Mouse (Mus musculus) kidney, embryonic 15.5 days (tissue): Measurements from ENCODE around the gene Lca5. TPM values are rescaled to one million over a fixed set of nuclear protein-coding genes. Genes with fewer than 3 reads are reported as not detected.

Experiments used
- ATAC-seq: fragments of 200-750 bp; cut with Nextera tagmentation; replicated peaks from 2 replicates; pipeline ENCODE4 v1.8.0; 2017; ENCODE audit warnings: moderate TSS enrichment; ENCODE audit not compliant: low FRiP score
- H3K27ac ChIP-seq: fragments of 300-500 bp; sonication (generic); 2 replicates; pipeline ENCODE4 v1.5.1; 2015; ENCODE audit warnings: mild to moderate bottlenecking, inconsistent platforms
- H3K27me3 ChIP-seq: fragments of 300-500 bp; sonication (generic); 2 replicates; pipeline ENCODE4 v1.6.1; 2015; ENCODE audit warnings: inconsistent platforms
- H3K36me3 ChIP-seq: fragments of 300-500 bp; sonication (generic); 2 replicates; pipeline ENCODE4 v1.6.1; 2015; ENCODE audit warnings: inconsistent platforms
- H3K4me1 ChIP-seq: fragments of 300-500 bp; sonication (generic); 2 replicates; pipeline ENCODE4 v1.6.1; 2015; ENCODE audit warnings: inconsistent platforms
- H3K4me2 ChIP-seq: fragments of 300-500 bp; sonication (generic); 2 replicates; pipeline ENCODE4 v1.6.1; 2015; ENCODE audit warnings: moderate library complexity, mild to moderate bottlenecking, inconsistent platforms
- H3K4me3 ChIP-seq: fragments of 300-500 bp; sonication (generic); replicated peaks from 2 replicates; pipeline ENCODE4 v1.5.1; 2015; ENCODE audit warnings: mild to moderate bottlenecking, inconsistent platforms
- H3K9ac ChIP-seq: fragments of 300-500 bp; sonication (generic); 2 replicates; pipeline ENCODE4 v1.6.1; 2015; ENCODE audit warnings: mild to moderate bottlenecking, inconsistent platforms
- H3K9me3 ChIP-seq: fragments of 300-500 bp; sonication (generic); replicated peaks from 2 replicates; pipeline ENCODE4 v1.6.1; 2016; ENCODE audit warnings: inconsistent platforms
- WGBS: fragments of 180-500 bp; shearing (Covaris S2); methylation state at CpG from one replicate; pipeline ENCODE4 v1.1.7; 2015; ENCODE audit warnings: mixed read lengths; 5-methylcytosine and 5-hydroxymethylcytosine counted together
- polyA plus RNA-seq: library from polyadenylated mRNA; unstranded; fragments of >200 nt; fragmentation: Nextera tagmentation; extraction: Ambion mirVana; gene quantifications from 2 replicates; pipeline ENCODE4 v1.2.1, GENCODE M21; 2015

Gene Lca5
- polyA plus RNA-seq, 1 experiment from 2014 or later: 15.3 TPM

DNA sequence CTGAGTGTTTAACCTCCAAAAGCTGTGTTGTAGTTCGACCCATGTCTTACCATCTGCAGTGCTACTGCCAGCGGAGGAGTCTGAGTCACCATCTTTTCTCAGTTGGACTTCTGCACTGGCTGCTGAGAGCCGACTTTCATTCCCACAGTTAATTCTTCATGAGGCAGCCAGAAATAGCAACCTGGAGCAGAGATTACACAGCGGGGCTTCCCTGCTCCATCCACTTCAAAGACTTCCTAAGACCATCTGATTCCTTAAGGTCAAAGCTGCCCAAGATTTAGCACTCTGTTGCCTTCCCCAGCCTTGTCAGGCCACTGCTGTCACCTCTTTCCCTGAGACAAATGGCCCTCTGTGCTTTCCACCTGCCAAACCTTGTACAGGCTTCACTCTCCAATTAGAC lies 6.4 kb downstream of the Lca5 start:
- Histone ChIP-seq H3K4me1 (peaks cover 3% of the 10 kb centered on the region; the same call in 1 of the 2 replicates), H3K27ac (no peak overlapping the region), H3K4me2 (no peak overlapping the region), H3K27me3 (no peaks in the 10 kb centered on the region), H3K9ac (no peak overlapping the region), H3K36me3 (0 out of 2 replicates have a peak, but pooled peaks cover 6% of the 10 kb centered on the region), H3K4me3 (no peak overlapping the region), H3K9me3 (no peaks in the 10 kb centered on the region)
- ATAC-seq: no peak
- 37% methylated on average over 4 of the region's 4 CpGs for WGBS

DNA sequence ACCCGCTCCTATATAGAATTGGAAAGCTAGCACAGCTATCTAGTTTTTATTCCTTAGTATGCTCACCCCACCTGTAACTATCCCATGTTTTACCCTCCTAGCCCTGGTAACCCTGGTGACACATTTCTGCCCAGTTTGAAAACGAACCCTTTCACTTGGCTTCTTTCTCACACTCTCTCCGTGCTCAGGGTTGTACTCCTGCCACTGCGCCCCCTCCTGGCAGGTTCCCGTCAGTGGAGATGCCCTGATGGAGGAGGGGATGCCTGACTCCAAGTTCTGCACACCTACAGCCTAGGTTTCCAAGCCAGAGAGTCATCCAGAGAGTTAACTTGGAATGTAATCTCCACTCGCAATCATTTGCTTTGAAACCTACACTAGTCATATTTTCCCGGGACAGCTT lies 7.3 kb downstream of the Lca5 start:
- 68% methylated on average over 7 of the region's 7 CpGs for WGBS
- no peak for ATAC-seq
- H3K36me3 ChIP-seq: 0 out of 2 replicates have a peak, but pooled peaks cover 6% of the 10 kb centered on the region
- no peak overlapping the region for H3K4me3 ChIP-seq
- H3K4me2 ChIP-seq: no peak overlapping the region
- 0 out of 2 replicates have a peak, but pooled peaks cover 3% of the 10 kb centered on the region for H3K4me1 ChIP-seq
- H3K27ac ChIP-seq: no peak overlapping the region
- no peak overlapping the region for H3K9ac ChIP-seq
- no peaks in the 10 kb centered on the region for H3K27me3 ChIP-seq
- no peaks in the 10 kb centered on the region for H3K9me3 ChIP-seq

GRCm38 (mm10) chr9:83427926-83428325 lies 13.0 kb downstream of the Lca5 start:
- H3K4me3 ChIP-seq: no peak overlapping the region
- no peaks in the 10 kb centered on the region for H3K4me1 ChIP-seq
- no peaks in the 10 kb centered on the region for H3K27me3 ChIP-seq
- H3K36me3 ChIP-seq: peaks cover 37% of the 10 kb centered on the region
- H3K9ac ChIP-seq: no peak overlapping the region
- no peaks in the 10 kb centered on the region for H3K9me3 ChIP-seq
- no peak overlapping the region for H3K4me2 ChIP-seq
- no peak overlapping the region for H3K27ac ChIP-seq
- WGBS: 87% methylated on average over 4 of the region's 4 CpGs
- no peak for ATAC-seq

- WGBS: 91% methylated on average over 5 of the region's 5 CpGs
- H3K9me3 ChIP-seq: no peaks in the 10 kb centered on the region
- H3K4me2 ChIP-seq: no peak overlapping the region
- no peak overlapping the region for H3K9ac ChIP-seq
- H3K27ac ChIP-seq: no peak overlapping the region
- peaks cover 43% of the 10 kb centered on the region for H3K36me3 ChIP-seq
- no peak for ATAC-seq
- H3K4me3 ChIP-seq: no peak overlapping the region
- H3K27me3 ChIP-seq: no peaks in the 10 kb centered on the region
- no peaks in the 10 kb centered on the region for H3K4me1 ChIP-seq
These were observed 22.0 kb downstream of the Lca5 start for GRCm38 (mm10) chr9:83418965-83419364.

GRCm38 (mm10) chr9:83413046-83413445 lies 27.9 kb downstream of the Lca5 start:
- Histone ChIP-seq H3K4me1 (no peaks in the 10 kb centered on the region), H3K27me3 (no peaks in the 10 kb centered on the region), H3K4me3 (no peak overlapping the region), H3K9me3 (no peaks in the 10 kb centered on the region), H3K27ac (no peak overlapping the region), H3K4me2 (no peak overlapping the region), H3K9ac (no peak overlapping the region), H3K36me3 (peaks cover 25% of the 10 kb centered on the region)
- ATAC-seq: no peak
- 79% methylated on average over 10 of the region's 10 CpGs for WGBS

- Histone ChIP-seq H3K9ac (no peak overlapping the region), H3K4me2 (no peak overlapping the region), H3K27ac (no peak overlapping the region), H3K27me3 (no peaks in the 10 kb centered on the region), H3K4me1 (no peaks in the 10 kb centered on the region; the same call in 1 of the 2 replicates), H3K9me3 (no peaks in the 10 kb centered on the region), H3K36me3 (peaks cover 13% of the 10 kb centered on the region), H3K4me3 (no peak overlapping the region)
- ATAC-seq: no peak
- 78% methylated on average over 7 of the region's 7 CpGs for WGBS
These were observed 35.8 kb downstream of the Lca5 start for GRCm38 (mm10) chr9:83405150-83405549.

GRCm38 (mm10) chr9:83400783-83401182 lies 40.1 kb downstream of the Lca5 start:
- Histone ChIP-seq H3K27me3 (no peaks in the 10 kb centered on the region), H3K4me1 (no peaks in the 10 kb centered on the region; the same call in 1 of the 2 replicates)

DNA sequence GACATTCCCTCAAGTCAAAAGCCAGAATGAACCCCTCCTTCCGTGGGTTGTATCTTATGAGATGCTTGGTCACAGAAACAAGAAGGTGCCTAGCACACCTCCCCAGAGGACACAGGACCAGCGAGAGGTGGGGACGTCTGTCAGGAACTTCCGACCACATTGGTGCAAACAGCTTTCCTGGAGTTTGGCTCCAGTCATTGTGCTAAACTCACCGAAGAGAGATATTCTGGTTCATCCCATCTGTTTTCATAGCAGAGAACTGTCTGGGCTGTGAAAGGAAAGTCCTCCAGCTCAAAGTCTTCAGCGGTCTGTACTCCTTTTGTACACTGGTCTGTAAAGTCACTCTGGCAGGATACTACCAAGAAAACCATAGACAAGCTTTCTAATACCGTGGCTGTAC lies 41.5 kb downstream of the Lca5 start:
- ATAC-seq: no peak

More at GRCm38 (mm10) chr9:83400783-83401182, 40.1 kb downstream of the Lca5 start:
- Histone ChIP-seq H3K4me3 (no peak overlapping the region), H3K36me3 (peaks cover 15% of the 10 kb centered on the region), H3K4me2 (no peak overlapping the region), H3K27ac (no peak overlapping the region), H3K9ac (no peak overlapping the region), H3K9me3 (no peaks in the 10 kb centered on the region)
- WGBS: 51% methylated on average over 3 of the region's 3 CpGs
- no peak for ATAC-seq

DNA sequence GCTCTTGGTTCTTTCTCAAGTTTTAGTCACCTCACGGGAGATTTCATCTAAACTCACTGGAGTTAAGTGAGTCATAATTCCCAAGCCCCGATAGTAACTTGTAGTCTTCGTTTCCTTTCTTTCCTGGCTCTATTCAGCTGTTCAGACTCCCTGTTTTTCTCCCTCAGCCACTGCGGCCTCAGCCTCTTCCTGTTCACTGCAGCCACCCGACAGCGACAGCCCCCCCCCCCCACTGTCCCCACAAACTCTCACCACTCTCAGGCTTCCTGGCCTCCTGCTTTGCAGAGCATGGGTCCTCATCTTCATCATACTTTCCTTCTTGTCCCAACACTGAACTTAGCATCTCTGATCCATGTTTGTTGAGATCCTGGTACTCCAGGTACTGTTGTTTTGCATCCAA lies 42.7 kb downstream of the Lca5 start:
- H3K4me3 ChIP-seq: no peak overlapping the region
- no peaks in the 10 kb centered on the region for H3K27me3 ChIP-seq
- no peak overlapping the region for H3K4me2 ChIP-seq
- peaks cover 22% of the 10 kb centered on the region for H3K36me3 ChIP-seq
- no peaks in the 10 kb centered on the region for H3K9me3 ChIP-seq
- no peak overlapping the region for H3K9ac ChIP-seq
- WGBS: 68% methylated on average over 6 of the region's 6 CpGs
- no peak for ATAC-seq
- no peaks in the 10 kb centered on the region for H3K4me1 ChIP-seq
- H3K27ac ChIP-seq: no peak overlapping the region

More for the DNA sequence above, 41.5 kb downstream of the Lca5 start:
- H3K27ac ChIP-seq: no peak overlapping the region
- H3K36me3 ChIP-seq: peaks cover 22% of the 10 kb centered on the region
- no peak overlapping the region for H3K9ac ChIP-seq
- H3K4me1 ChIP-seq: no peaks in the 10 kb centered on the region; the same call in 1 of the 2 replicates
- no peak overlapping the region for H3K4me3 ChIP-seq
- 97% methylated on average over 7 of the region's 7 CpGs for WGBS
- H3K4me2 ChIP-seq: no peak overlapping the region
- H3K27me3 ChIP-seq: no peaks in the 10 kb centered on the region
- H3K9me3 ChIP-seq: no peaks in the 10 kb centered on the region

- Histone ChIP-seq H3K27me3 (no peaks in the 10 kb centered on the region), H3K4me2 (no peak overlapping the region), H3K4me3 (no peak overlapping the region), H3K9ac (no peak overlapping the region), H3K27ac (no peak overlapping the region), H3K36me3 (peaks cover 17% of the 10 kb centered on the region), H3K4me1 (no peaks in the 10 kb centered on the region), H3K9me3 (no peaks in the 10 kb centered on the region)
- 85% methylated on average over 15 of the region's 15 CpGs for WGBS
- ATAC-seq: no peak
These were observed 45.5 kb downstream of the Lca5 start for GRCm38 (mm10) chr9:83395456-83395855.

GRCm38 (mm10) chr9:83391996-83392395 lies 48.9 kb downstream of the Lca5 start:
- ATAC-seq: no peak
- Histone ChIP-seq H3K9ac (no peak overlapping the region), H3K36me3 (peaks cover 13% of the 10 kb centered on the region), H3K27me3 (no peaks in the 10 kb centered on the region), H3K27ac (no peak overlapping the region), H3K9me3 (no peaks in the 10 kb centered on the region), H3K4me2 (no peak overlapping the region), H3K4me3 (no peak overlapping the region), H3K4me1 (no peaks in the 10 kb centered on the region)
- 91% methylated on average over 11 of the region's 11 CpGs for WGBS

GRCm38 (mm10) chr9:83389570-83389969 lies 51.4 kb downstream of the Lca5 start:
- H3K4me3 ChIP-seq: no peak overlapping the region
- no peaks in the 10 kb centered on the region for H3K27me3 ChIP-seq
- WGBS: 85% methylated on average over 9 of the region's 9 CpGs
- no peak for ATAC-seq
- no peak overlapping the region for H3K4me2 ChIP-seq
- H3K4me1 ChIP-seq: no peaks in the 10 kb centered on the region
- no peak overlapping the region for H3K27ac ChIP-seq
- H3K9me3 ChIP-seq: no peaks in the 10 kb centered on the region
- H3K9ac ChIP-seq: no peak overlapping the region
- H3K36me3 ChIP-seq: peaks cover 6% of the 10 kb centered on the region; the same call in 1 of the 2 replicates

DNA sequence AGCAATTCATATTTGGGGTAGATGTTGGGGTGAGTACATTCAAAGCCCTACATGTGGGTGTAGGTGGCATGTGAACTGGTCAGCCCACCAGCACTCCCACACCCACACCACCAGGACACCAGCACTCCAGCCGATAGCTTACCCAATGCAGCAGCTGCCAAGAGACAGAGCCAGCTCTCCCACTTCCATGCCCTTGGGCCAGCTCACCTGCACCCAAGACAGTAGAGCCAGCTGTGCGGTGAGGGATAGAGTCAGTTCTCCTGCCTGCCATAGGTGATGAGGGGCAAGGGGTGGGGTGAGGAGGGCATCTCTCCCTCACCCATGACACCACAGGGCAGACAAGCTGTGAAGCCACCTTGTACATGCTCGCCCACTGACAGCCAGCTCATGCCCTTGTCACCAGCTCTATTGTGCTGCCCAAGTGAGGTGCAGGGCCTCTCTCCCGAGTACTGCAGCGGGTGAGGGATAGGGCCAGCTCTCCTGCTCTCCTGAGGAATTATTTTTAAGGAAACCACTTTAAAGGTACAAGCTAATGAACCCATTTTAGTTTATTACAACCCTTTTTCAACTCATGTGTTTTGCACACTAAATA lies 54.6 kb downstream of the Lca5 start:
- Histone ChIP-seq H3K27ac (no peak overlapping the region), H3K9me3 (no peaks in the 10 kb centered on the region), H3K36me3 (no peaks in the 10 kb centered on the region), H3K9ac (no peak overlapping the region), H3K4me1 (no peaks in the 10 kb centered on the region), H3K4me3 (no peak overlapping the region), H3K4me2 (no peak overlapping the region), H3K27me3 (no peaks in the 10 kb centered on the region)
- 77% methylated on average over 5 of the region's 5 CpGs for WGBS
- no peak for ATAC-seq
